Mouse (Mus musculus): ENCODE results near the gene Ppp1r14a.

Ppp1r14a gene

GRCm38 (mm10) chr7:29304463-29305262, 15.6 kb downstream of the Ppp1r14a start:
- DNase-seq = peak; percentile 92

- peak; percentile 89 for DNase-seq
Measured at GRCm38 (mm10) chr7:29305263-29305988, 16.3 kb downstream of the Ppp1r14a start.

GRCm38 (mm10) chr7:29306108-29306507, 17.0 kb downstream of the Ppp1r14a start:
- DNase-seq = no peak

- DNase-seq = no peak
Measured at GRCm38 (mm10) chr7:29306619-29307018, 17.5 kb downstream of the Ppp1r14a start.

- DNase-seq = peak; percentile 99
Measured at GRCm38 (mm10) chr7:29307350-29308104, 18.4 kb downstream of the Ppp1r14a start.

- DNase-seq = peak; percentile 95
Measured at GRCm38 (mm10) chr7:29309221-29309721, 20.2 kb downstream of the Ppp1r14a start.

- DNase-seq = no peak
Measured at GRCm38 (mm10) chr7:29309749-29310148, 20.6 kb downstream of the Ppp1r14a start.

GRCm38 (mm10) chr7:29313051-29313450, 23.9 kb downstream of the Ppp1r14a start:
- DNase-seq = no peak

GRCm38 (mm10) chr7:29313572-29314261, 24.6 kb downstream of the Ppp1r14a start:
- DNase-seq = no peak

DNA sequence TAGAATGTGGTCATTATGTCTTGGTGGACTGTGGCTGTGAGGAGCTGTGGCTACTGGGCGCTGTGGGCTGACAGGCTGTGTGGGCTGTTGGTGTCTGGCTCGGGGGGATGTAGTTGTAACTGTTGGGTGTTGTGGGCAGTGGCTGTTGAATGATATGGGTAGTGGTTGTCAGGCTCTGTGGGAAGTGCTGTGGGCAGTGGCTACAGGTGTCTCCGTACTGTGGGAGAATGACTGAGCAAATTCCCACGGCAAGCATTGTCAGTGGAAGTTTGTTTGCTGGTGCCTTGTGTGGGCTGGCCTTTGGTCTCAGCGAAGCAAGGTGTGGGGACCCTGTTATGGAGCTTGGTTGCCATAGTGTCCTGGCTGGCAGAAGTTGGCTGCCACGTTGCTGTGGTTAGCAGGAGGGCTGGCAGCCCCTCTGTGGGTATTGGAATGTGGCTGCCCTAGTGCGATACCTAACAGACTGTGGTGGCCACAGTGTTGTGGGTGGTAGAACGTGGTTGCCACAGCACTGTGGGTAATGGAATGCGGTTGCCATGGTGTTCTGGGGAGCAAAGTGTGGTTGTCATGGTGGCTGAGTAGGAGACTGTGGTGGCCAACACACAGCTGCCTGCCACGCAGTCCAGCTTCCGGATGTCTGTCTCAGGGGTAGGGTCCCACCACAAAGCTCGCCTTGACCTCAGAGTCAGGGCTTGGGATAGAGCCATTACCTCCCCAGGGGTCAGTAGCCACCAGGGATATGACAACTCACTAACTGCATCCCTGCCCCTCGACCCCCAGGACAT, 25.9 kb downstream of the Ppp1r14a start:
- no peak for DNase-seq

DNA sequence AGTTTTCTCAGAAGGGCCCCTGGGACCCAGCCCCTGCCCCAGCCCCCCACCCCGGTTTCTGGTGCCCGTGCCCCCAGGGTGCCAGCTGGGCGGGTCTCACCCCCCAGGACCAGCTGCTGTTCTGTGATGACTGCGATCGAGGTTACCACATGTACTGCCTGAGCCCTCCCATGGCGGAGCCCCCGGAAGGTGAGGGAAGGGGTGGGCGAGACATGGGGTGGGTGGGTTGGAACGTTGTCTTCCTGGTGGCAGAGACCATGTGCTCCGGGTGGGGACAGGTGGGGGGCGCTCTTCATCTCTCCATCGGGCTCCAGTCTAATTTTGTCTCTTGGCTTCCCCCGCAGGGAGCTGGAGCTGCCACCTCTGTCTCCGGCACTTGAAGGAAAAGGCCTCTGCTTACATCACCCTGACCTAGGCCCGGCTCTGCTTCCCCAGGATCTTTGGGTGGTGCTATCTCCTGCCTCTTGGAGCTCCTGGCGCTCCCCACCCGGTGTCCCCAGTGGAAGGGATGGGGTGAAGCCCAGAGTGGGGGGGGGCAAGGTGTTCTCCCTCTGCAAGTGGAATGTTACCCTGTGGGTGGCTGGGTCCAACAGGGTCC, 27.1 kb downstream of the Ppp1r14a start:
- no peak for DNase-seq

DNA sequence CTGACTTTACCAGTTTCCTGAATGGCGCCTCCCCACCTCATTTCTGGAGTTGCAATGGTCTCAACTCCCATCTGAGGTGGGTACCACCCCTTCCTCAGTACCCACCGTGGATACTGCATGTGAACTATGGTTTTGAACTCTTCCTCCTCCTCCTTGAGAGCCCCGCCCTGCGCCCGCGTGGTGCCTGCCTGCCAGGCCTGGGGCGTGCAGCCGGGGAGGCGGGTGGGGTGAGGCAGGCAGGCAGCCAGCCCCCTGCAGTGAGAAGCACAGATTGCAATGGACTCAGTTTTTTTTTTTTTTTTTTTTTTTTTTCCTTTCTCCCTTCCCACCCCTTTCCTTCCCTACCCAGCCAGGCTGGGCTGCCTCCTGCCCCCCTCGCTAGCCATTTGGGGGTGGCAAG, 27.9 kb downstream of the Ppp1r14a start:
- DNase-seq = no peak

DNA sequence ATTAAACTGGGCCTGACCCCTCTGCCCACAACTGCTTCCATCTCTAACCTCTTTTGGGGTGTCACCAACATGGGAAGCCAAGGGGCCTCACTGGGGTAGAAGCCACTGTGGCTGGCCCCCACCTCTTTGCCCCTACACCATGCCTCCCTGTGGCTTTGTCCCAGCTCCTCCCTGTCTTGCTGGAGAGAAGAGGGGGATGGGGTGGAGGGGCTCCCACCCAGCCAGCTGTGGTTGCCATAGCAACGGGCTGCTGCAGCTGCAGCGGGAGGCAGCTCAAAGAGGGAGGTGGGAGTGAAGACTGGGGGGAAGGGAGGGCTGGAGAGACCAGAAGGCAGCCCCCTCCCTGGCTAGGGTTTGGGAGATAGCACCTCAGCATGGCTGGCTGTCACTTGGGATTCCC, 28.4 kb downstream of the Ppp1r14a start:
- DNase-seq = no peak

GRCm38 (mm10) chr7:29318115-29318911, 29.2 kb downstream of the Ppp1r14a start:
- DNase-seq = peak; percentile 97

- DNase-seq = no peak
Measured at GRCm38 (mm10) chr7:29319337-29320307, 30.5 kb downstream of the Ppp1r14a start.

DNA sequence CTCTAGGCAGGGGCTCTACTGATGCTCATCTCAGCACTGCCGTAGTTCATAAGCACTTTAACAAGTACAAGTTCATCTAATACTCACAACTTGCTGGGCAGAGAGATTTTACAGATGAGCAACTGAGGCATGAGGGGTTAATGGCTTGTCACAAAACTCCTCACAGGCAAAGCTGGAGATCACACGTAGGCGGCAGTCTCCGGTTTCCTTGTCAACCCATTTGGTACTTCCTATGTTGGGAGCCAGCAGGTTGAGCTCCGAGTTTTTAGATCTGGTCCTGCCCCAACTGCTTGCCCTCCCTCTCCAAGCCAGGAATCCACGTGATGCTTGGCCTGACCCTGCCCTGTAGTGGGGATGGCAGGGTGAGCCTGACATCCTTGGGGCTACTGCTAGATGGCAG, 38.0 kb downstream of the Ppp1r14a start:
- DNase-seq = no peak

DNA sequence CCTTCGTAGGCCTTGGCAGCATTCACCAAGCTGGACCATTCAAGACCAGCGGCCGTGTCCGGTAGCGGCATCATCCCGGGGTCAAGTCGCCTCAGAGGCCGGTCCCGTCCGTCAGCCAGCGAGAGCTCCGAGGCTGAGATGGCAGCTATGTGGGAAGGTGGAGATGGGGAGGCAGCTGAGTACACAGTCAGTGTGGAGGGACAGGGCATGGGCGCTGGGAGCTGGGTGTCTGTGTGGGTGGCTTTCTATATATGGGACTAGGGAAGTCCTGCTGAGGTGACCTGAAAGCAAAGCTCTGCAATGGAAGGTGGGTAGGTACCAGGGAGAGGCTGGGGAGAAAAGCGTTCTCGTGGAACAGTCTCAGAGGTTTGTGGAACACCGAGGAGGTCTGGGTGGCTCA, 39.9 kb downstream of the Ppp1r14a start:
- no peak for DNase-seq

GRCm38 (mm10) chr7:29334156-29334555, 45.0 kb downstream of the Ppp1r14a start:
- DNase-seq = no peak

GRCm38 (mm10) chr7:29335276-29335675, 46.2 kb downstream of the Ppp1r14a start:
- DNase-seq = no peak
